Mouse (Mus musculus) spleen, adult 2 months (tissue): ENCODE measurements around the gene Scyl3.

ENCODE experiments used
- CTCF ChIP-seq: fragments of 200-500 bp; IDR thresholded peaks from 2 replicates; pipeline ENCODE4 v1.5.1; 2011; ENCODE audit warnings: mild to moderate bottlenecking, inconsistent platforms; ENCODE audit not compliant: insufficient read depth, insufficient read length, insufficient replicate concordance; ENCODE audit errors: extremely low read depth
- POLR2A ChIP-seq: fragments of 200-500 bp; IDR thresholded peaks from 2 replicates; pipeline ENCODE4 v1.6.1; 2011; ENCODE audit warnings: low read depth, low read length, inconsistent platforms

DNA sequence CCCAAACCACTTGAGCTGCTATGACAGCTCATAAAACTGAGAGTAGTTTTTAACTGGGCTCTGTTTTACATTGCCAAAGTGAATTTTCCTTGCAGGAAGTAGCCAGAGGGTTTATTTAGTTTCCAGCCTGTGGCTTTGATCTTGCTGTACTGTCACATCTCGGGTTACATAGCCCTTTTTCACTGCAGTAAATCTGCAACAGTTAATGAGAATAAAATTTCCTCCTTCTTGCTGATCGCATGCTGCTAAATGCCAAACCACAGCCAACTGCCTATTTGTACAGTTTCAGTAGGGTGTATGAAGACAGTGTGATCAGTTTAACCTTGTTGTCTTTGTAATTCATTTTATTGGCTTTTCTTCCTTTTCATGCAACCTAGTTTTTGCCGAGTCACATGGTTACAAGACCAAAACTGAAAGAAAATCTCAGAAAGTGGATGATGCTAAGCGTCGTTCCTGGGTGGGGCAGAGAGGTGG, 30.6 kb upstream of the Scyl3 start:
- TF ChIP-seq CTCF: no peak
- no peak for TF ChIP-seq POLR2A
